Mouse (Mus musculus): Measurements from ENCODE around the gene Nkd2. TPM values are rescaled to one million over a fixed set of nuclear protein-coding genes. Genes with fewer than 3 reads are reported as not detected.

Nkd2 gene
- polyA plus RNA-seq, 1 experiment from 2014 or later = 8.9 TPM

DNA sequence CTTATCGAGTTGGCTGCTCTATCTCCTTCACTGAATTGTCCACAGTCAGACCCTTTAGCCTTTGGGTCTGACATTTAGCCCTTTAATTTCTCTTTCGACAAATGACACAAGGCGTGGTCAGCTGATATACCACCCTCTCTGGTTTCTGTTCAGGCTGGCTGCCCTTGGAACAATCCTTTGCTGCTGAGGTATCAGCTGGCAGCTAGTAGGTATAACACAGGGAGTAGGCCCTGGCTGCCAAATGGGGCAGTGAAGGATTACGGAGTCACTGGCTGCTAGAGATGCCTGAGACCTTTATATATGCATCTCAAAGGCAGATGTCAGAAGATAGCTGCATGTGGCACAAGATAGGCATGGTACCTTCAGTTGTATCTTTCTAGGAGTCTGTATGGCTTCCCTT, 71.6 kb downstream of the Nkd2 start:
- WGBS = 36% methylated on average over 4 of the region's 4 CpGs
- no peak for TF ChIP-seq CTCF (IDR thresholded peaks at IDR 0.05; ENCODE audit: low read depth)

GRCm38 (mm10) chr13:73773519-73774205, 73.8 kb downstream of the Nkd2 start:
- no peaks in the 10 kb centered on the region for H3K36me3 ChIP-seq (ENCODE audit: insufficient read depth, low read length)
- H3K4me1 ChIP-seq (replicated peaks; ENCODE audit: insufficient read depth, low read length) = peaks cover 22% of the 10 kb centered on the region
- H3K4me3 ChIP-seq (replicated peaks; ENCODE audit: low read depth, low read length) = no peak overlapping the region
- WGBS = 44% methylated on average over 3 of the region's 4 CpGs
- no peak for TF ChIP-seq CTCF (IDR thresholded peaks at IDR 0.05; ENCODE audit: low read depth)
- peak; percentile 31 for DNase-seq (ENCODE audit: low spot score)
- H3K9me3 ChIP-seq (replicated peaks; ENCODE audit: low read length) = no peaks in the 10 kb centered on the region
- H3K27ac ChIP-seq = peak overlapping the region; percentile 5
- H3K4me2 ChIP-seq (ENCODE audit: low read length) = no peak overlapping the region
- H3K9ac ChIP-seq (ENCODE audit: low read depth, low read length) = 0 out of 2 replicates have a peak overlapping the region, but pooled peaks have one; percentile 13
- no peaks in the 10 kb centered on the region for H3K27me3 ChIP-seq (ENCODE audit: insufficient read depth, low read length)
- ATAC-seq (replicated peaks; ENCODE audit: low FRiP score, low read depth) = no peak

More for the DNA sequence above, 71.6 kb downstream of the Nkd2 start:
- no peak for ATAC-seq (replicated peaks; ENCODE audit: low FRiP score, low read depth)
- Histone ChIP-seq H3K9ac (ENCODE audit: low read depth, low read length) (no peak overlapping the region), H3K27me3 (ENCODE audit: insufficient read depth, low read length) (no peaks in the 10 kb centered on the region), H3K36me3 (ENCODE audit: insufficient read depth, low read length) (no peaks in the 10 kb centered on the region), H3K4me1 (replicated peaks; ENCODE audit: insufficient read depth, low read length) (peaks cover 14% of the 10 kb centered on the region), H3K4me3 (replicated peaks; ENCODE audit: low read depth, low read length) (no peak overlapping the region), H3K9me3 (replicated peaks; ENCODE audit: low read length) (no peaks in the 10 kb centered on the region), H3K27ac (no peak overlapping the region), H3K4me2 (ENCODE audit: low read length) (no peak overlapping the region)
- no peak for DNase-seq (ENCODE audit: low spot score)

GRCm38 (mm10) chr13:73772655-73773054, 74.8 kb downstream of the Nkd2 start:
- H3K9ac ChIP-seq (ENCODE audit: low read depth, low read length) = no peak overlapping the region
- ATAC-seq (replicated peaks; ENCODE audit: low FRiP score, low read depth) (no peak), DNase-seq (ENCODE audit: low spot score) (peak; percentile 37)
- peaks cover 22% of the 10 kb centered on the region for H3K4me1 ChIP-seq (replicated peaks; ENCODE audit: insufficient read depth, low read length)
- no peak overlapping the region for H3K4me2 ChIP-seq (ENCODE audit: low read length)
- peak overlapping the region; percentile 5 for H3K27ac ChIP-seq
- WGBS = 3% methylated on average over 2 of the region's 2 CpGs
- H3K4me3 ChIP-seq (replicated peaks; ENCODE audit: low read depth, low read length) = no peak overlapping the region
- peak; percentile 56 for TF ChIP-seq CTCF (IDR thresholded peaks at IDR 0.05; ENCODE audit: low read depth)
- no peaks in the 10 kb centered on the region for H3K9me3 ChIP-seq (replicated peaks; ENCODE audit: low read length)
- no peaks in the 10 kb centered on the region for H3K36me3 ChIP-seq (ENCODE audit: insufficient read depth, low read length)
- no peaks in the 10 kb centered on the region for H3K27me3 ChIP-seq (ENCODE audit: insufficient read depth, low read length)

GRCm38 (mm10) chr13:73771131-73771530, 76.3 kb downstream of the Nkd2 start:
- WGBS = 46% methylated on average over 3 of the region's 3 CpGs
- no peak for ATAC-seq (replicated peaks; ENCODE audit: low FRiP score, low read depth)
- Histone ChIP-seq H3K36me3 (ENCODE audit: insufficient read depth, low read length) (no peaks in the 10 kb centered on the region), H3K4me2 (ENCODE audit: low read length) (no peak overlapping the region), H3K4me3 (replicated peaks; ENCODE audit: low read depth, low read length) (no peak overlapping the region), H3K27me3 (ENCODE audit: insufficient read depth, low read length) (no peaks in the 10 kb centered on the region), H3K27ac (0 out of 2 replicates have a peak overlapping the region, but pooled peaks have one; percentile 19), H3K9ac (ENCODE audit: low read depth, low read length) (no peak overlapping the region), H3K9me3 (replicated peaks; ENCODE audit: low read length) (no peaks in the 10 kb centered on the region), H3K4me1 (replicated peaks; ENCODE audit: insufficient read depth, low read length) (peaks cover 22% of the 10 kb centered on the region)
- peak; percentile 27 for DNase-seq (ENCODE audit: low spot score)
- TF ChIP-seq CTCF (IDR thresholded peaks at IDR 0.05; ENCODE audit: low read depth) = no peak

- peak overlapping the region; percentile 26 for H3K27ac ChIP-seq
- H3K27me3 ChIP-seq (ENCODE audit: insufficient read depth, low read length) = no peaks in the 10 kb centered on the region
- no peaks in the 10 kb centered on the region for H3K9me3 ChIP-seq (replicated peaks; ENCODE audit: low read length)
- H3K4me1 ChIP-seq (replicated peaks; ENCODE audit: insufficient read depth, low read length) = peaks cover 25% of the 10 kb centered on the region
- no peak overlapping the region for H3K9ac ChIP-seq (ENCODE audit: low read depth, low read length)
- TF ChIP-seq CTCF (IDR thresholded peaks at IDR 0.05; ENCODE audit: low read depth) = peak; percentile 25; the same call in 1 of the 2 replicates
- H3K4me3 ChIP-seq (replicated peaks; ENCODE audit: low read depth, low read length) = no peak overlapping the region
- H3K36me3 ChIP-seq (ENCODE audit: insufficient read depth, low read length) = no peaks in the 10 kb centered on the region
- 41% methylated on average over 4 of the region's 4 CpGs for WGBS
- ATAC-seq (replicated peaks; ENCODE audit: low FRiP score, low read depth) (peak; percentile 84), DNase-seq (ENCODE audit: low spot score) (peak; percentile 49)
- no peak overlapping the region for H3K4me2 ChIP-seq (ENCODE audit: low read length)
These were observed 77.3 kb downstream of the Nkd2 start for GRCm38 (mm10) chr13:73769916-73770682.

Other genes starting within 250 kb of the Nkd2 start
- 123 and 129 TPM in 2 replicates for gene Clptm1l, start 243.6 kb downstream of the Nkd2 start, polyA plus RNA-seq (2015; fragmentation: Nextera tagmentation; extraction: Ambion mirVana)
- 2.5 and 2.6 TPM in 2 replicates for gene Tert, start 220.7 kb downstream of the Nkd2 start, polyA plus RNA-seq (2015; fragmentation: Nextera tagmentation; extraction: Ambion mirVana)
- gene Slc6a18, start 169.6 kb downstream of the Nkd2 start, polyA plus RNA-seq (2015; fragmentation: Nextera tagmentation; extraction: Ambion mirVana) = 75.5 and 76.6 TPM in 2 replicates
- 5.7 and 5.9 TPM in 2 replicates for gene Slc6a19, start 142.8 kb downstream of the Nkd2 start, polyA plus RNA-seq (2015; fragmentation: Nextera tagmentation; extraction: Ambion mirVana)
- gene Slc12a7, start 114.5 kb downstream of the Nkd2 start, polyA plus RNA-seq (2015; fragmentation: Nextera tagmentation; extraction: Ambion mirVana) = 14.7 and 16.1 TPM in 2 replicates
- gene Trip13, start 90.2 kb upstream of the Nkd2 start, polyA plus RNA-seq (2015; fragmentation: Nextera tagmentation; extraction: Ambion mirVana) = 19.1 and 21.9 TPM in 2 replicates
- gene Brd9, start 90.2 kb upstream of the Nkd2 start, polyA plus RNA-seq (2015; fragmentation: Nextera tagmentation; extraction: Ambion mirVana) = 35.5 and 39.0 TPM in 2 replicates
- not detected in 2 replicates for gene Zdhhc11, start 116.2 kb upstream of the Nkd2 start, polyA plus RNA-seq (2015; fragmentation: Nextera tagmentation; extraction: Ambion mirVana)
- gene Tppp, start 161.8 kb upstream of the Nkd2 start, polyA plus RNA-seq (2015; fragmentation: Nextera tagmentation; extraction: Ambion mirVana) = 0.42 and 0.56 TPM in 2 replicates
- gene Cep72, start 214.7 kb upstream of the Nkd2 start, polyA plus RNA-seq (2015; fragmentation: Nextera tagmentation; extraction: Ambion mirVana) = 8.7 and 9.7 TPM in 2 replicates

Measured in kidney, postnatal 0 days (tissue).